Mouse (Mus musculus): ENCODE data around the gene Olfr1443. TPM values are rescaled to one million over a fixed set of nuclear protein-coding genes. Genes with fewer than 3 reads are reported as not detected.
"Not testable (repeated sequence)": the region's sequence is repeated elsewhere in the genome, so short reads cannot be mapped to it uniquely, and the experiment has no call there.

Olfr1443 gene
- not detected in 2 replicates for polyA plus RNA-seq (2016; fragmentation: Nextera tagmentation; extraction: Ambion mirVana)

- H3K27me3 ChIP-seq (replicated peaks), result no peaks in the 10 kb centered on the region
- ATAC-seq (ENCODE audit: insufficient number of reproducible peaks, low FRiP score), result no peak
- H3K36me3 ChIP-seq, result no peaks in the 10 kb centered on the region
- H3K9me3 ChIP-seq (replicated peaks), result no peaks in the 10 kb centered on the region
- H3K4me1 ChIP-seq (replicated peaks), result no peaks in the 10 kb centered on the region
- 54% methylated on average over 3 of the region's 3 CpGs for WGBS
- no peak within 1 kb of the TSS for H3K4me3 ChIP-seq
- H3K27ac ChIP-seq (ENCODE audit: poor library complexity, severe bottlenecking), result no peak within 1 kb of the TSS
- no peak within 1 kb of the TSS for H3K4me2 ChIP-seq
- no peak within 1 kb of the TSS for H3K9ac ChIP-seq
Observed at GRCm38 (mm10) chr19:12677812-12678211, at the start of gene Olfr1443. Olfr1443 (plus strand) TSS chr19:12678112.

- no peak for ATAC-seq (ENCODE audit: insufficient number of reproducible peaks, low FRiP score)
- WGBS, result 63% methylated on average over 4 of the region's 4 CpGs
- H3K27me3 ChIP-seq (replicated peaks), result no peaks in the 10 kb centered on the region
Observed at GRCm38 (mm10) chr19:12633176-12633575, 44.7 kb upstream of the Olfr1443 start, which contains the start of gene Glyat. Glyat (plus strand) TSS chr19:12633308.

GRCm38 (mm10) chr19:12634259-12634658 is 43.7 kb upstream of the Olfr1443 start:
- Histone ChIP-seq H3K27me3 (replicated peaks) (no peaks in the 10 kb centered on the region), H3K36me3 (no peaks in the 10 kb centered on the region), H3K27ac (ENCODE audit: poor library complexity, severe bottlenecking) (no peak overlapping the region), H3K9ac (no peak overlapping the region), H3K4me1 (replicated peaks) (no peaks in the 10 kb centered on the region), H3K9me3 (replicated peaks) (no peaks in the 10 kb centered on the region), H3K4me2 (no peak overlapping the region), H3K4me3 (no peak overlapping the region)
- WGBS, result 81% methylated on average over 3 of the region's 3 CpGs
- ATAC-seq (ENCODE audit: insufficient number of reproducible peaks, low FRiP score), result no peak

More at GRCm38 (mm10) chr19:12633176-12633575, 44.7 kb upstream of the Olfr1443 start, which contains the start of gene Glyat:
- Histone ChIP-seq H3K4me3 (no peak within 1 kb of the TSS), H3K36me3 (no peaks in the 10 kb centered on the region), H3K9me3 (replicated peaks) (no peaks in the 10 kb centered on the region), H3K4me1 (replicated peaks) (no peaks in the 10 kb centered on the region), H3K9ac (no peak within 1 kb of the TSS), H3K4me2 (no peak within 1 kb of the TSS), H3K27ac (ENCODE audit: poor library complexity, severe bottlenecking) (no peak within 1 kb of the TSS)

- Histone ChIP-seq H3K9me3 (replicated peaks) (no peaks in the 10 kb centered on the region), H3K4me3 (no peak overlapping the region), H3K27me3 (replicated peaks) (no peaks in the 10 kb centered on the region), H3K4me2 (no peak overlapping the region), H3K4me1 (replicated peaks) (no peaks in the 10 kb centered on the region), H3K27ac (ENCODE audit: poor library complexity, severe bottlenecking) (no peak overlapping the region), H3K36me3 (no peaks in the 10 kb centered on the region), H3K9ac (no peak overlapping the region)
- no peak for ATAC-seq (ENCODE audit: insufficient number of reproducible peaks, low FRiP score)
- 76% methylated on average over 4 of the region's 4 CpGs for WGBS
Observed at GRCm38 (mm10) chr19:12634963-12635362, 42.9 kb upstream of the Olfr1443 start.

- Histone ChIP-seq H3K4me1 (replicated peaks) (no peaks in the 10 kb centered on the region), H3K9me3 (replicated peaks) (no peaks in the 10 kb centered on the region), H3K4me3 (no peak overlapping the region), H3K4me2 (no peak overlapping the region), H3K36me3 (no peaks in the 10 kb centered on the region), H3K27ac (ENCODE audit: poor library complexity, severe bottlenecking) (no peak overlapping the region), H3K27me3 (replicated peaks) (no peaks in the 10 kb centered on the region), H3K9ac (no peak overlapping the region)
- 68% methylated on average over 3 of the region's 3 CpGs for WGBS
- ATAC-seq (ENCODE audit: insufficient number of reproducible peaks, low FRiP score), result no peak
Observed at GRCm38 (mm10) chr19:12636863-12637262, 41.0 kb upstream of the Olfr1443 start.

GRCm38 (mm10) chr19:12638049-12638448 is 39.9 kb upstream of the Olfr1443 start:
- no peaks in the 10 kb centered on the region for H3K9me3 ChIP-seq (replicated peaks)
- no peak overlapping the region for H3K27ac ChIP-seq (ENCODE audit: poor library complexity, severe bottlenecking)
- H3K36me3 ChIP-seq, result no peaks in the 10 kb centered on the region
- H3K9ac ChIP-seq, result no peak overlapping the region
- no peaks in the 10 kb centered on the region for H3K4me1 ChIP-seq (replicated peaks)
- ATAC-seq (ENCODE audit: insufficient number of reproducible peaks, low FRiP score), result no peak
- H3K4me2 ChIP-seq, result no peak overlapping the region
- no peak overlapping the region for H3K4me3 ChIP-seq
- 71% methylated on average over 1 of the region's 1 CpGs for WGBS
- H3K27me3 ChIP-seq (replicated peaks), result no peaks in the 10 kb centered on the region

- ATAC-seq (ENCODE audit: insufficient number of reproducible peaks, low FRiP score), result no peak
- no peaks in the 10 kb centered on the region for H3K9me3 ChIP-seq (replicated peaks)
- H3K4me1 ChIP-seq (replicated peaks), result no peaks in the 10 kb centered on the region
- H3K27me3 ChIP-seq (replicated peaks), result no peaks in the 10 kb centered on the region
- no peak overlapping the region for H3K27ac ChIP-seq (ENCODE audit: poor library complexity, severe bottlenecking)
- no peaks in the 10 kb centered on the region for H3K36me3 ChIP-seq
- no peak overlapping the region for H3K4me3 ChIP-seq
- no peak overlapping the region for H3K9ac ChIP-seq
- no peak overlapping the region for H3K4me2 ChIP-seq
Observed at GRCm38 (mm10) chr19:12649511-12649910, 28.4 kb upstream of the Olfr1443 start.

- H3K9ac ChIP-seq, result no peak overlapping the region
- H3K27ac ChIP-seq (ENCODE audit: poor library complexity, severe bottlenecking), result no peak overlapping the region
- H3K27me3 ChIP-seq (replicated peaks), result no peaks in the 10 kb centered on the region
- WGBS, result 55% methylated on average over 1 of the region's 1 CpGs
- no peaks in the 10 kb centered on the region for H3K4me1 ChIP-seq (replicated peaks)
- peaks cover 10% of the 10 kb centered on the region for H3K9me3 ChIP-seq (replicated peaks)
- H3K4me3 ChIP-seq, result no peak overlapping the region
- no peak for ATAC-seq (ENCODE audit: insufficient number of reproducible peaks, low FRiP score)
- H3K4me2 ChIP-seq, result no peak overlapping the region
- no peaks in the 10 kb centered on the region for H3K36me3 ChIP-seq
Observed at GRCm38 (mm10) chr19:12666156-12666555, 11.8 kb upstream of the Olfr1443 start.

GRCm38 (mm10) chr19:12668601-12669000 is 9.3 kb upstream of the Olfr1443 start:
- ATAC-seq (ENCODE audit: insufficient number of reproducible peaks, low FRiP score); H3K9me3 ChIP-seq (replicated peaks); H3K4me2 ChIP-seq; H3K36me3 ChIP-seq; H3K4me1 ChIP-seq (replicated peaks); H3K4me3 ChIP-seq; H3K27me3 ChIP-seq (replicated peaks); H3K27ac ChIP-seq (ENCODE audit: poor library complexity, severe bottlenecking); H3K9ac ChIP-seq: not testable (repeated sequence)
- WGBS, result 81% methylated on average over 3 of the region's 3 CpGs

- ATAC-seq (ENCODE audit: insufficient number of reproducible peaks, low FRiP score), result no peak
- Histone ChIP-seq H3K9me3 (replicated peaks) (no peaks in the 10 kb centered on the region), H3K27me3 (replicated peaks) (no peaks in the 10 kb centered on the region), H3K36me3 (no peaks in the 10 kb centered on the region), H3K27ac (ENCODE audit: poor library complexity, severe bottlenecking) (no peak within 1 kb of the TSS), H3K9ac (no peak within 1 kb of the TSS), H3K4me3 (no peak within 1 kb of the TSS), H3K4me2 (no peak within 1 kb of the TSS), H3K4me1 (replicated peaks) (no peaks in the 10 kb centered on the region)
Observed at GRCm38 (mm10) chr19:12670139-12670538, 7.8 kb upstream of the Olfr1443 start, which contains the start of gene Olfr1442. Olfr1442 (plus strand) TSS chr19:12670439.

- WGBS, result 70% methylated on average over 4 of the region's 4 CpGs
- no peak for ATAC-seq (ENCODE audit: insufficient number of reproducible peaks, low FRiP score)
- H3K9ac ChIP-seq, result no peak overlapping the region
Observed at GRCm38 (mm10) chr19:12671051-12671450, 6.9 kb upstream of the Olfr1443 start.

GRCm38 (mm10) chr19:12684638-12685037 is 6.7 kb downstream of the Olfr1443 start:
- no peak for ATAC-seq (ENCODE audit: insufficient number of reproducible peaks, low FRiP score)
- Histone ChIP-seq H3K27me3 (replicated peaks) (no peaks in the 10 kb centered on the region), H3K9ac (no peak overlapping the region), H3K36me3 (no peaks in the 10 kb centered on the region), H3K4me2 (no peak overlapping the region), H3K27ac (ENCODE audit: poor library complexity, severe bottlenecking) (no peak overlapping the region), H3K4me3 (no peak overlapping the region), H3K4me1 (replicated peaks) (no peaks in the 10 kb centered on the region), H3K9me3 (replicated peaks) (no peaks in the 10 kb centered on the region)

More at GRCm38 (mm10) chr19:12671051-12671450, 6.9 kb upstream of the Olfr1443 start:
- no peak overlapping the region for H3K4me3 ChIP-seq
- no peak overlapping the region for H3K27ac ChIP-seq (ENCODE audit: poor library complexity, severe bottlenecking)
- H3K4me1 ChIP-seq (replicated peaks), result no peaks in the 10 kb centered on the region
- no peaks in the 10 kb centered on the region for H3K27me3 ChIP-seq (replicated peaks)
- no peak overlapping the region for H3K4me2 ChIP-seq
- no peaks in the 10 kb centered on the region for H3K36me3 ChIP-seq
- H3K9me3 ChIP-seq (replicated peaks), result no peaks in the 10 kb centered on the region

All from heart, embryonic 12.5 days (tissue).